Mouse (Mus musculus) layer of hippocampus, adult 18-20 months (tissue): ENCODE results near the gene Plscr2. TPM values are rescaled to one million over a fixed set of nuclear protein-coding genes. Genes with fewer than 3 reads are reported as not detected.

Experiments used
- DNase-seq, 2 experiments: peaks; one replicate each; pipeline ENCODE4 v3.0.0; 2022; ENCODE audit warnings: low spot score in 2 of 2
- long read RNA-seq: library from polyadenylated mRNA; stranded (forward); transcript quantifications from one replicate; pipeline ENCODE4 v2.0.0, GENCODE M21; 2021
- total RNA-seq, 2 experiments: library from RNA; stranded (reverse); gene quantifications; 2 replicates each; pipeline ENCODE4 v1.2.3; 2021

Gene Plscr2
- 1 to 10 TPM; 2.2 to 2.6 TPM for total RNA-seq
- long read RNA-seq, partial matches to known transcripts: 0 of 4 reads
- long read RNA-seq, other reads (novel, unspliced or antisense): 0 of 4 reads

GRCm38 (mm10) chr9:92275486-92276207, at the start of gene Plscr2:
TSS of gene Plscr2 (plus strand) at chr9:92275602.
- no peak for DNase-seq

- no peak for DNase-seq
These were observed 49.2 kb upstream of the Plscr2 start for GRCm38 (mm10) chr9:92226127-92226655.

GRCm38 (mm10) chr9:92226795-92227194, 48.6 kb upstream of the Plscr2 start:
- no peak for DNase-seq

- DNase-seq: no peak
These were observed 46.3 kb upstream of the Plscr2 start for GRCm38 (mm10) chr9:92228867-92229832.

GRCm38 (mm10) chr9:92229833-92230205, 45.6 kb upstream of the Plscr2 start:
- no peak for DNase-seq

- no peak for DNase-seq
These were observed 40.4 kb upstream of the Plscr2 start for GRCm38 (mm10) chr9:92234901-92235458.

GRCm38 (mm10) chr9:92248773-92249446, 26.5 kb upstream of the Plscr2 start:
- DNase-seq: no peak

GRCm38 (mm10) chr9:92249447-92249852, 26.0 kb upstream of the Plscr2 start, which contains the start of gene Plscr1:
TSS of gene Plscr1 (plus strand) at chr9:92249750.
- DNase-seq: no peak

GRCm38 (mm10) chr9:92249987-92250772, 25.2 kb upstream of the Plscr2 start:
- peak; percentile 9 to 36 for DNase-seq

GRCm38 (mm10) chr9:92252718-92253117, 22.7 kb upstream of the Plscr2 start:
- DNase-seq: no peak

- DNase-seq: no peak
These were observed 21.6 kb upstream of the Plscr2 start for GRCm38 (mm10) chr9:92253585-92254321.

- no peak for DNase-seq
These were observed 14.8 kb upstream of the Plscr2 start for GRCm38 (mm10) chr9:92260481-92261159.

- no peak for DNase-seq
These were observed 9.7 kb upstream of the Plscr2 start for GRCm38 (mm10) chr9:92265719-92266118.

GRCm38 (mm10) chr9:92266558-92267171, 8.7 kb upstream of the Plscr2 start:
- no peak for DNase-seq

GRCm38 (mm10) chr9:92267732-92268131, 7.7 kb upstream of the Plscr2 start:
- no peak for DNase-seq

- no peak for DNase-seq
These were observed 5.5 kb upstream of the Plscr2 start for GRCm38 (mm10) chr9:92269829-92270404.

GRCm38 (mm10) chr9:92270927-92271326, 4.5 kb upstream of the Plscr2 start:
- DNase-seq: peak in 1 of 2 experiments; percentile 24

- no peak for DNase-seq
These were observed 2.8 kb upstream of the Plscr2 start for GRCm38 (mm10) chr9:92272650-92273049.
